Mouse (Mus musculus) intestine, embryonic 14.5 days (tissue): Measurements from ENCODE around the gene Pnma3. TPM values are rescaled to one million over a fixed set of nuclear protein-coding genes. Genes with fewer than 3 reads are reported as not detected.
"Not testable (repeated sequence)": the region's sequence is repeated elsewhere in the genome, so short reads cannot be mapped to it uniquely, and the experiment has no call there.

Experiments
- ATAC-seq: fragments of 200-750 bp; cut with Nextera tagmentation; replicated peaks from 2 replicates; pipeline ENCODE4 v1.8.0; 2017; ENCODE audit warnings: low read depth, moderate number of reproducible peaks, moderate TSS enrichment, moderate library complexity; ENCODE audit not compliant: low FRiP score, low TSS enrichment
- DNase-seq: peaks from one replicate; pipeline ENCODE4 v3.0.0-alpha.2; 2018; ENCODE audit warnings: low spot score
- H3K27ac ChIP-seq: fragments of 300-500 bp; sonication (generic); 2 replicates; pipeline ENCODE4 v1.5.1; 2014; ENCODE audit warnings: low read depth, mild to moderate bottlenecking, control low read depth
- H3K27me3 ChIP-seq: fragments of 300-500 bp; sonication (generic); replicated peaks from 2 replicates; pipeline ENCODE4 v1.6.1; 2014; ENCODE audit warnings: low read length, control low read depth; ENCODE audit not compliant: control insufficient read depth, insufficient read depth
- H3K36me3 ChIP-seq: fragments of 300-500 bp; sonication (generic); 2 replicates; pipeline ENCODE4 v1.6.1; 2014; ENCODE audit warnings: low read length, control low read depth; ENCODE audit not compliant: control insufficient read depth, insufficient read depth
- H3K4me1 ChIP-seq: fragments of 300-500 bp; sonication (generic); replicated peaks from 2 replicates; pipeline ENCODE4 v1.6.1; 2014; ENCODE audit warnings: low read length, control low read depth, mixed read lengths; ENCODE audit not compliant: control insufficient read depth, insufficient read depth
- H3K4me2 ChIP-seq: fragments of 300-500 bp; sonication (generic); 2 replicates; pipeline ENCODE4 v1.6.1; 2014; ENCODE audit warnings: low read length
- H3K4me3 ChIP-seq: fragments of 300-500 bp; sonication (generic); 2 replicates; pipeline ENCODE4 v1.5.1; 2014; ENCODE audit warnings: low read depth, low read length, control low read depth, mixed read lengths
- H3K9ac ChIP-seq: fragments of 300-500 bp; sonication (generic); 2 replicates; pipeline ENCODE4 v1.6.1; 2014; ENCODE audit warnings: mild to moderate bottlenecking, low read length
- H3K9me3 ChIP-seq: fragments of 300-500 bp; sonication (generic); 2 replicates; pipeline ENCODE4 v1.6.1; 2016; ENCODE audit warnings: low read length, control low read depth; ENCODE audit not compliant: control insufficient read depth
- WGBS: fragments of 180-500 bp; shearing (Covaris S2); extraction: QIAGEN DNeasy Blood & Tissue Kit; methylation state at CpG from one replicate; pipeline ENCODE4 v1.1.7; 2014; 5-methylcytosine and 5-hydroxymethylcytosine counted together
- polyA plus RNA-seq: library from polyadenylated mRNA; unstranded; fragments of >200 nt; fragmentation: Nextera tagmentation; extraction: Ambion mirVana; gene quantifications from 2 replicates; pipeline ENCODE4 v1.2.1, GENCODE M21; 2014

Gene Pnma3
- polyA plus RNA-seq, 1 experiment from 2014 or later, result 0.20 TPM

GRCm38 (mm10) chrX:73066765-73067312 lies 2.3 kb downstream of the Pnma3 start:
- not testable (repeated sequence) for H3K27ac ChIP-seq, H3K9ac ChIP-seq, H3K9me3 ChIP-seq, H3K4me3 ChIP-seq, H3K27me3 ChIP-seq, DNase-seq, ATAC-seq, H3K4me2 ChIP-seq, H3K36me3 ChIP-seq, H3K4me1 ChIP-seq
- 60% methylated on average over 1 of the region's 5 CpGs for WGBS

GRCm38 (mm10) chrX:73082267-73083055 lies 17.9 kb downstream of the Pnma3 start, which contains the start of gene Xlr4a:
Xlr4a (minus strand) TSS chrX:73082478.
- not testable (repeated sequence) for H3K4me3 ChIP-seq, H3K4me1 ChIP-seq, H3K9me3 ChIP-seq, H3K36me3 ChIP-seq, DNase-seq, ATAC-seq, H3K9ac ChIP-seq, H3K27me3 ChIP-seq, H3K4me2 ChIP-seq, H3K27ac ChIP-seq
- WGBS, result 82% methylated on average over 18 of the region's 19 CpGs

GRCm38 (mm10) chrX:73096941-73097508 lies 32.4 kb downstream of the Pnma3 start, which contains the start of gene Xlr3a:
Xlr3a (minus strand) TSS chrX:73097095.
- not testable (repeated sequence) for H3K36me3 ChIP-seq, H3K4me3 ChIP-seq, H3K9ac ChIP-seq, H3K4me2 ChIP-seq, H3K9me3 ChIP-seq, H3K4me1 ChIP-seq, ATAC-seq, H3K27me3 ChIP-seq, DNase-seq, H3K27ac ChIP-seq
- WGBS, result 67% methylated on average over 13 of the region's 13 CpGs

GRCm38 (mm10) chrX:73116747-73117146 lies 52.2 kb downstream of the Pnma3 start, which contains the start of gene Gm14685:
Gm14685 (plus strand) TSS chrX:73117047.
- ATAC-seq, H3K27me3 ChIP-seq, DNase-seq, H3K27ac ChIP-seq, H3K9ac ChIP-seq, H3K4me2 ChIP-seq, H3K9me3 ChIP-seq, H3K4me3 ChIP-seq, H3K4me1 ChIP-seq, H3K36me3 ChIP-seq: not testable (repeated sequence)
- WGBS, result no CpG with 5 or more reads among the region's 7 CpGs

Other genes with a start within 250 kb of the Pnma3 start
- gene Gabrq, start 239.6 kb upstream of the Pnma3 start, polyA plus RNA-seq, result 0.23 and 0.27 TPM in 2 replicates
- gene Cetn2, start 146.4 kb upstream of the Pnma3 start, polyA plus RNA-seq, result 69.0 and 75.6 TPM in 2 replicates
- gene Nsdhl, start 146.2 kb upstream of the Pnma3 start, polyA plus RNA-seq, result 36.8 and 40.5 TPM in 2 replicates
- 8.9 and 12.1 TPM in 2 replicates for gene Zfp185, start 77.4 kb upstream of the Pnma3 start, polyA plus RNA-seq
- 0.09 and 0.26 TPM in 2 replicates for gene Pnma5, start 27.7 kb upstream of the Pnma3 start, polyA plus RNA-seq
- 0.70 and 1.1 TPM in 2 replicates for gene Xlr4a, start 17.7 kb downstream of the Pnma3 start, polyA plus RNA-seq
- 1.4 and 7.2 TPM in 2 replicates for gene Xlr3a, start 32.3 kb downstream of the Pnma3 start, polyA plus RNA-seq
- 0.23 TPM in 1 of 2 replicates, not detected in the other for gene Gm14685, start 52.3 kb downstream of the Pnma3 start, polyA plus RNA-seq
- 0.22 TPM in 1 of 2 replicates, not detected in the other for gene Xlr5b, start 84.0 kb downstream of the Pnma3 start, polyA plus RNA-seq
- gene DXBay18, start 84.7 kb downstream of the Pnma3 start, polyA plus RNA-seq, result not detected in 2 replicates
- not detected in 2 replicates for gene Spin2d, start 112.2 kb downstream of the Pnma3 start, polyA plus RNA-seq
- 4.7 and 12.4 TPM in 2 replicates for gene Xlr3b, start 127.4 kb downstream of the Pnma3 start, polyA plus RNA-seq
- 0.50 and 1.2 TPM in 2 replicates for gene Xlr4b, start 149.5 kb downstream of the Pnma3 start, polyA plus RNA-seq
- 11.3 and 11.9 TPM in 2 replicates for gene F8a, start 163.5 kb downstream of the Pnma3 start, polyA plus RNA-seq
- 0.55 and 2.1 TPM in 2 replicates for gene Xlr4c, start 178.3 kb downstream of the Pnma3 start, polyA plus RNA-seq
- not detected in 2 replicates for gene Xlr3c, start 200.6 kb downstream of the Pnma3 start, polyA plus RNA-seq
- 0.26 TPM in 1 of 2 replicates, not detected in the other for gene Xlr5a, start 228.2 kb downstream of the Pnma3 start, polyA plus RNA-seq
- not detected in 2 replicates for gene Xlr5c, start 228.2 kb downstream of the Pnma3 start, polyA plus RNA-seq